Mouse (Mus musculus): ENCODE data around the gene Samd9l.
"Not testable (repeated sequence)": the region's sequence is repeated elsewhere in the genome, so short reads cannot be mapped to it uniquely, and the experiment has no call there.

Gene Samd9l

GRCm38 (mm10) chr6:3341479-3341878, 57.9 kb downstream of the Samd9l start:
- no peak for DNase-seq

- DNase-seq = peak; percentile 4
Measured at GRCm38 (mm10) chr6:3340928-3341327, 58.4 kb downstream of the Samd9l start.

DNA sequence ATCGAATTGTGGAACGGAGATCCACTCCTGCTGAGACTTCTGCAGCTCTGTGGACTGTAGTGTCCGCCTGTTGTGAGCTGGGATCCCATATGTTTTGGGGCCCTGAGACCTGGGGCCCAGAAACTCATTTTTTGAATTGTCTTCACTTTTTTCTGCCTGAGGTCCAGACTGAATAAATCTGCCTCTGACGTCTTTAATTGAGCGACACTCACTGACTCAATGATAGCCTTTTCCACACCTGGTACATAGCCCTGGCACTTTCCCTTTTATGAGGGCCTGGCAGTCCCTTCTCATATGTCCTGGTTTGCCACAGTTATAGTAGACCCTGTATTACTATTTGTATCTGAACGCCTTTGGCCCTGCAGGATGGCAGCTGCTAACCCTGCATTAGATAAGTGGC, 60.2 kb downstream of the Samd9l start:
- DNase-seq = not testable (repeated sequence)

Data from kidney, postnatal 14 days (tissue).